Mouse (Mus musculus) olfactory bulb, adult 2 months (tissue): ENCODE measurements at regions not wholly inside any gene's neighbourhood (a gene's known extent, or its start where the extent isn't known, plus 50 kb on each side); places are given as distances from the start of the nearest gene placed in this dataset.

ENCODE experiments used
- CTCF ChIP-seq: fragments of 200-500 bp; IDR thresholded peaks from 2 replicates; pipeline ENCODE4 v1.5.1; 2012; ENCODE audit warnings: low read depth, mild to moderate bottlenecking, low read length, moderate library complexity; ENCODE audit not compliant: insufficient read depth
- POLR2A ChIP-seq: fragments of 200-500 bp; IDR thresholded peaks from 2 replicates; pipeline ENCODE4 v1.6.1; 2012; ENCODE audit warnings: mild to moderate bottlenecking, low read depth, low read length, moderate library complexity; ENCODE audit not compliant: insufficient read depth

- TF ChIP-seq CTCF (no peak), POLR2A (no peak)
These were observed 235.4 kb downstream of the Fam49a start for GRCm38 (mm10) chr12:12497277-12497841.
